Mouse (Mus musculus) megakaryocyte-erythroid progenitor cell, adult 5-6 weeks (primary cell): ENCODE results near the gene Eva1b. TPM values are rescaled to one million over a fixed set of nuclear protein-coding genes. Genes with fewer than 3 reads are reported as not detected.

Experiments used
- ATAC-seq: replicated peaks from 2 replicates; pipeline ENCODE4 v1.8.0; 2016; ENCODE audit warnings: mild to moderate bottlenecking, inconsistent platforms; ENCODE audit not compliant: severe bottlenecking, poor library complexity, low FRiP score, low TSS enrichment
- total RNA-seq, 2 experiments: library from RNA; stranded (forward) in 1 of 2; stranded (reverse) in 1 of 2; fragments of 200-1000, 215-1000 nt in 1 of 2; fragments of >200 nt in 1 of 2; fragmentation: Nextera tagmentation in 1 of 2; gene quantifications; 2 replicates each; pipeline ENCODE4 v1.2.3; 2014 to 2017

The Eva1b gene
- total RNA-seq, 2 experiments from 2014 or later: not detected

GRCm38 (mm10) chr4:126181170-126181957, 33.8 kb downstream of the Eva1b start:
- peak; percentile 83 for ATAC-seq

- no peak for ATAC-seq
Observed at GRCm38 (mm10) chr4:126183034-126183433, 35.5 kb downstream of the Eva1b start.

GRCm38 (mm10) chr4:126187096-126187495, 39.6 kb downstream of the Eva1b start:
- ATAC-seq: no peak

GRCm38 (mm10) chr4:126190636-126191035, 43.1 kb downstream of the Eva1b start:
- no peak for ATAC-seq

- no peak for ATAC-seq
Observed at GRCm38 (mm10) chr4:126194216-126194615, 46.7 kb downstream of the Eva1b start.

- no peak for ATAC-seq
Observed at GRCm38 (mm10) chr4:126194916-126195315, 47.4 kb downstream of the Eva1b start.

GRCm38 (mm10) chr4:126197485-126197884, 49.9 kb downstream of the Eva1b start:
- no peak for ATAC-seq

Other genes with a start within 250 kb of the Eva1b start
- 5.4 TPM in 1 of 2 replicates, not detected in the other for gene Csf3r, start 123.2 kb upstream of the Eva1b start, total RNA-seq (2014; fragmentation: Nextera tagmentation)
- 1.8 and 3.0 TPM in 2 replicates for gene Csf3r, start 123.2 kb upstream of the Eva1b start, total RNA-seq (2017)
- 117 and 156 TPM in 2 replicates for gene Mrps15, start 100.8 kb upstream of the Eva1b start, total RNA-seq (2014; fragmentation: Nextera tagmentation)
- 85.7 and 87.1 TPM in 2 replicates for gene Mrps15, start 100.8 kb upstream of the Eva1b start, total RNA-seq (2017)
- gene Oscp1, start 89.2 kb upstream of the Eva1b start, total RNA-seq (2014; fragmentation: Nextera tagmentation): 0.90 and 1.9 TPM in 2 replicates
- gene Oscp1, start 89.2 kb upstream of the Eva1b start, total RNA-seq (2017): 0.91 and 22.0 TPM in 2 replicates
- gene Lsm10, start 51.1 kb upstream of the Eva1b start, total RNA-seq (2014; fragmentation: Nextera tagmentation): 30.8 and 32.0 TPM in 2 replicates
- gene Lsm10, start 51.1 kb upstream of the Eva1b start, total RNA-seq (2017): 10.5 and 16.7 TPM in 2 replicates
- gene Stk40, start 43.8 kb upstream of the Eva1b start, total RNA-seq (2014; fragmentation: Nextera tagmentation): 12.2 and 14.6 TPM in 2 replicates
- 10.0 and 11.7 TPM in 2 replicates for gene Stk40, start 43.8 kb upstream of the Eva1b start, total RNA-seq (2017)
- gene Sh3d21, start 15.7 kb downstream of the Eva1b start, total RNA-seq (2014; fragmentation: Nextera tagmentation): 0.72 TPM in 1 of 2 replicates, not detected in the other
- 1.1 TPM in 1 of 2 replicates, not detected in the other for gene Sh3d21, start 15.7 kb downstream of the Eva1b start, total RNA-seq (2017)
- 266 and 395 TPM in 2 replicates for gene Thrap3, start 55.0 kb downstream of the Eva1b start, total RNA-seq (2014; fragmentation: Nextera tagmentation)
- 471 and 531 TPM in 2 replicates for gene Thrap3, start 55.0 kb downstream of the Eva1b start, total RNA-seq (2017)
- gene Map7d1, start 108.6 kb downstream of the Eva1b start, total RNA-seq (2014; fragmentation: Nextera tagmentation): 6.4 and 8.0 TPM in 2 replicates
- 13.2 and 14.5 TPM in 2 replicates for gene Map7d1, start 108.6 kb downstream of the Eva1b start, total RNA-seq (2017)
- 40.1 and 43.2 TPM in 2 replicates for gene Trappc3, start 114.6 kb downstream of the Eva1b start, total RNA-seq (2014; fragmentation: Nextera tagmentation)
- gene Trappc3, start 114.6 kb downstream of the Eva1b start, total RNA-seq (2017): 55.9 and 81.1 TPM in 2 replicates
- not detected in 2 replicates for gene Col8a2, start 139.0 kb downstream of the Eva1b start, total RNA-seq (2014; fragmentation: Nextera tagmentation)
- gene Col8a2, start 139.0 kb downstream of the Eva1b start, total RNA-seq (2017): not detected in 2 replicates
- gene Adprhl2, start 174.0 kb downstream of the Eva1b start, total RNA-seq (2014; fragmentation: Nextera tagmentation): 30.8 and 33.7 TPM in 2 replicates
- gene Adprhl2, start 174.0 kb downstream of the Eva1b start, total RNA-seq (2017): 22.9 and 28.5 TPM in 2 replicates
- gene Tekt2, start 177.9 kb downstream of the Eva1b start, total RNA-seq (2014; fragmentation: Nextera tagmentation): not detected in 2 replicates
- not detected in 2 replicates for gene Tekt2, start 177.9 kb downstream of the Eva1b start, total RNA-seq (2017)